Mouse (Mus musculus) brain, embryonic 14.5 days (tissue): Measurements from ENCODE around the gene Cep55. TPM values are rescaled to one million over a fixed set of nuclear protein-coding genes. Genes with fewer than 3 reads are reported as not detected.

Source experiments
- DNase-seq: peaks from one replicate; pipeline ENCODE4 v3.0.0-alpha.2; 2011; ENCODE audit warnings: low read depth
- CTCF ChIP-seq: fragments of 200-500 bp; IDR thresholded peaks from 2 replicates; pipeline ENCODE4 v1.5.1; 2012; ENCODE audit warnings: inconsistent platforms, mild to moderate bottlenecking, moderate library complexity, borderline replicate concordance; ENCODE audit not compliant: insufficient read depth, insufficient read length; ENCODE audit errors: extremely low read depth
- POLR2A ChIP-seq: fragments of 200-500 bp; IDR thresholded peaks from 2 replicates; pipeline ENCODE4 v1.6.1; 2012; ENCODE audit warnings: mild to moderate bottlenecking, inconsistent platforms, borderline replicate concordance; ENCODE audit not compliant: poor library complexity, insufficient read depth, insufficient read length, severe bottlenecking; ENCODE audit errors: extremely low read depth
- polyA plus RNA-seq: library from polyadenylated mRNA; depleted of rRNA; stranded (reverse); fragments of >200 nt; gene quantifications from 2 replicates; pipeline ENCODE4 v1.2.3, GENCODE M21; 2012; rRNA removed

The Cep55 gene
- polyA plus RNA-seq: 9.3 and 15.9 TPM in 2 replicates

GRCm38 (mm10) chr19:38054720-38055192, at the start of gene Cep55:
Cep55 (plus strand) TSS chr19:38055011.
- peak; percentile 100 for DNase-seq
- no peak for TF ChIP-seq CTCF
- no peak for TF ChIP-seq POLR2A

- no peak for DNase-seq
- no peak for TF ChIP-seq POLR2A
Observed at GRCm38 (mm10) chr19:38011379-38011778, 43.4 kb upstream of the Cep55 start.

- no peak for TF ChIP-seq CTCF
- no peak for TF ChIP-seq POLR2A
- no peak for DNase-seq
Observed at GRCm38 (mm10) chr19:38014443-38014842, 40.4 kb upstream of the Cep55 start.

GRCm38 (mm10) chr19:38015180-38015872, 39.5 kb upstream of the Cep55 start:
- TF ChIP-seq POLR2A (no peak), CTCF (no peak)
- DNase-seq: peak; percentile 86

GRCm38 (mm10) chr19:38015873-38016254, 38.9 kb upstream of the Cep55 start:
- TF ChIP-seq CTCF: no peak
- TF ChIP-seq POLR2A: no peak
- no peak for DNase-seq

- TF ChIP-seq POLR2A: no peak
- no peak for TF ChIP-seq CTCF
Observed at GRCm38 (mm10) chr19:38022710-38023109, 32.1 kb upstream of the Cep55 start.

GRCm38 (mm10) chr19:38023603-38024002, 31.2 kb upstream of the Cep55 start:
- TF ChIP-seq CTCF (no peak), POLR2A (no peak)
- no peak for DNase-seq

More at GRCm38 (mm10) chr19:38022710-38023109, 32.1 kb upstream of the Cep55 start:
- DNase-seq: no peak

- no peak for DNase-seq
- no peak for TF ChIP-seq CTCF
- no peak for TF ChIP-seq POLR2A
Observed at GRCm38 (mm10) chr19:38025254-38026041, 29.4 kb upstream of the Cep55 start.

- TF ChIP-seq CTCF (no peak), POLR2A (no peak)
- DNase-seq: no peak
Observed at GRCm38 (mm10) chr19:38026211-38026624, 28.6 kb upstream of the Cep55 start.

- TF ChIP-seq CTCF (no peak), POLR2A (no peak)
- no peak for DNase-seq
Observed at GRCm38 (mm10) chr19:38027389-38027788, 27.4 kb upstream of the Cep55 start.

GRCm38 (mm10) chr19:38027881-38028521, 26.8 kb upstream of the Cep55 start:
- TF ChIP-seq CTCF: no peak
- TF ChIP-seq POLR2A: no peak
- DNase-seq: no peak
